Mouse (Mus musculus) MEL (cell line): ENCODE results near the gene Oxct1. TPM values are rescaled to one million over a fixed set of nuclear protein-coding genes. Genes with fewer than 3 reads are reported as not detected.

Experiments
- DNase-seq: peaks from one replicate; pipeline ENCODE4 v3.0.0; 2011; ENCODE audit warnings: low read depth, low spot score
- H3K27ac ChIP-seq: 2 replicates; pipeline ENCODE4 v1.5.1; 2012; ENCODE audit warnings: low read depth, mild to moderate bottlenecking, control low read depth, low read length, moderate library complexity; ENCODE audit not compliant: control insufficient read depth
- H3K27me3 ChIP-seq, 2 experiments: fragments of 150-350 bp in 1 of 2; sonication (generic) in 1 of 2; 2 replicates each; pipeline ENCODE4 v1.6.1; 2012; ENCODE audit warnings: low read length in 2 of 2, mild to moderate bottlenecking in 2 of 2, improper control_type of control experiment in 1 of 2, moderate library complexity in 1 of 2; ENCODE audit not compliant: insufficient read depth in 2 of 2, control insufficient read depth in 1 of 2
- H3K36me3 ChIP-seq, 2 experiments: 2 replicates each; pipeline ENCODE4 v1.6.1; 2012 to 2014; ENCODE audit warnings: low read length in 2 of 2, improper control_type of control experiment in 1 of 2, inconsistent platforms in 1 of 2, mild to moderate bottlenecking in 1 of 2; ENCODE audit not compliant: insufficient read depth in 2 of 2, control insufficient read depth in 1 of 2
- H3K4me1 ChIP-seq, 2 experiments: fragments of 150-350 bp in 1 of 2; sonication (generic) in 1 of 2; 2 replicates each; pipeline ENCODE4 v1.6.1; 2012; ENCODE audit warnings: low read length in 2 of 2, improper control_type of control experiment in 1 of 2, mild to moderate bottlenecking in 1 of 2; ENCODE audit not compliant: insufficient read depth in 2 of 2, control insufficient read depth in 1 of 2
- H3K4me3 ChIP-seq, 2 experiments: fragments of 150-350 bp in 1 of 2; sonication (generic) in 1 of 2; 2 replicates each; pipeline ENCODE4 v1.5.1; 2012; ENCODE audit warnings: low read depth in 2 of 2, low read length in 2 of 2, mild to moderate bottlenecking in 2 of 2, moderate library complexity in 2 of 2, control low read depth in 1 of 2, improper control_type of control experiment in 1 of 2; ENCODE audit not compliant: control insufficient read depth in 1 of 2, insufficient read depth in 1 of 2
- H3K79me2 ChIP-seq: 2 replicates; pipeline ENCODE4 v1.6.1; 2012; ENCODE audit warnings: mild to moderate bottlenecking, low read length, moderate library complexity; ENCODE audit not compliant: control insufficient read depth, poor library complexity, insufficient read depth
- H3K9ac ChIP-seq: 2 replicates; pipeline ENCODE4 v1.6.1; 2012; ENCODE audit warnings: low read depth, mild to moderate bottlenecking, control low read depth, low read length, moderate library complexity; ENCODE audit not compliant: control insufficient read depth, poor library complexity, severe bottlenecking
- H3K9me3 ChIP-seq: fragments of 150-350 bp; sonication (generic); replicated peaks from 2 replicates; pipeline ENCODE4 v1.6.1; 2012; ENCODE audit warnings: mild to moderate bottlenecking, low read length, improper control_type of control experiment, moderate library complexity; ENCODE audit not compliant: insufficient read depth
- BHLHE40 ChIP-seq: IDR thresholded peaks from 2 replicates; pipeline ENCODE4 v1.6.1; 2012; ENCODE audit warnings: low read depth, mild to moderate bottlenecking, inconsistent platforms, low read length, improper control_type of control experiment, borderline replicate concordance
- CHD2 ChIP-seq: IDR thresholded peaks from 2 replicates; pipeline ENCODE4 v1.6.1; 2011; ENCODE audit warnings: low read length, improper control_type of control experiment
- CTCF ChIP-seq, 3 experiments: IDR thresholded peaks in 2 of 3; conservative IDR thresholded peaks in 1 of 3; 2 replicates each; pipeline ENCODE4 v1.5.1; 2011 to 2012; ENCODE audit warnings: low read length in 3 of 3, low read depth in 2 of 3, mild to moderate bottlenecking in 2 of 3, improper control_type of control experiment in 1 of 3, inconsistent platforms in 1 of 3, mixed read lengths in 1 of 3, moderate library complexity in 1 of 3; ENCODE audit not compliant: control insufficient read depth in 1 of 3, insufficient read depth in 1 of 3, poor library complexity in 1 of 3, severe bottlenecking in 1 of 3
- EP300 ChIP-seq, 2 experiments: IDR thresholded peaks; 2 replicates each; pipeline ENCODE4 v1.6.1; 2011; ENCODE audit warnings: improper control_type of control experiment in 2 of 2, low read length in 2 of 2, low read depth in 1 of 2, mild to moderate bottlenecking in 1 of 2
- GATA1 ChIP-seq: IDR thresholded peaks from 2 replicates; pipeline ENCODE4 v1.6.1; 2011; ENCODE audit warnings: low read depth, low read length, improper control_type of control experiment
- JUND ChIP-seq: IDR thresholded peaks from 2 replicates; pipeline ENCODE4 v1.6.1; 2011; ENCODE audit warnings: low read depth, mild to moderate bottlenecking, improper control_type of control experiment, low read length
- MYC ChIP-seq: IDR thresholded peaks from 2 replicates; pipeline ENCODE4 v1.6.1; 2011; ENCODE audit warnings: low read depth, mild to moderate bottlenecking, low read length, improper control_type of control experiment, moderate library complexity
- POLR2A ChIP-seq, 2 experiments: IDR thresholded peaks; 2 replicates each; pipeline ENCODE4 v1.6.1; 2011 to 2012; ENCODE audit warnings: low read length in 2 of 2, mild to moderate bottlenecking in 2 of 2, control low read depth in 1 of 2, improper control_type of control experiment in 1 of 2, low read depth in 1 of 2, moderate library complexity in 1 of 2; ENCODE audit not compliant: control insufficient read depth in 1 of 2, insufficient read depth in 1 of 2, poor library complexity in 1 of 2
- POLR2AphosphoS5 ChIP-seq: IDR thresholded peaks from 2 replicates; pipeline ENCODE4 v1.6.1; 2012; ENCODE audit warnings: low read depth, borderline replicate concordance, mild to moderate bottlenecking, inconsistent platforms, low read length, moderate library complexity, mixed read lengths
- RAD21 ChIP-seq: IDR thresholded peaks from 2 replicates; pipeline ENCODE4 v1.6.1; 2011; ENCODE audit warnings: mild to moderate bottlenecking, low read depth, low read length, improper control_type of control experiment
- SMC3 ChIP-seq: IDR thresholded peaks from 2 replicates; pipeline ENCODE4 v1.6.1; 2011; ENCODE audit warnings: low read depth, low read length, improper control_type of control experiment
- TAL1 ChIP-seq: IDR thresholded peaks from 2 replicates; pipeline ENCODE4 v1.6.1; 2012; ENCODE audit warnings: mild to moderate bottlenecking, inconsistent platforms, low read length, moderate library complexity, mixed read lengths
- TCF12 ChIP-seq: IDR thresholded peaks from 2 replicates; pipeline ENCODE4 v1.6.1; 2014; ENCODE audit warnings: low read depth, mild to moderate bottlenecking, inconsistent platforms, low read length, improper control_type of control experiment, moderate library complexity
- UBTF ChIP-seq: IDR thresholded peaks from 2 replicates; pipeline ENCODE4 v1.6.1; 2012; ENCODE audit warnings: low read depth, mild to moderate bottlenecking, inconsistent platforms, low read length, improper control_type of control experiment, moderate library complexity, borderline replicate concordance; ENCODE audit not compliant: insufficient read depth
- USF1 ChIP-seq: IDR thresholded peaks from 2 replicates; pipeline ENCODE4 v1.6.1; 2014; ENCODE audit warnings: low read depth, mild to moderate bottlenecking, inconsistent platforms, low read length, improper control_type of control experiment, moderate library complexity
- ZMIZ1 ChIP-seq: IDR thresholded peaks from 2 replicates; pipeline ENCODE4 v1.6.1; 2012; ENCODE audit warnings: low read depth, mild to moderate bottlenecking, inconsistent platforms, low read length, improper control_type of control experiment, moderate library complexity
- polyA plus RNA-seq, 2 experiments: library from polyadenylated mRNA; stranded (reverse) in 1 of 2; unstranded in 1 of 2; fragments of >175 nt in 1 of 2; fragments of >200 nt in 1 of 2; gene quantifications; 2 replicates each; pipeline versions ENCODE4 v1.2.1 to v1.2.4; 2012; ENCODE audit warnings: low replicate concordance in 2 of 2, low read depth in 1 of 2; ENCODE audit not compliant: insufficient read length in 2 of 2, insufficient read depth in 1 of 2, missing spikeins in 1 of 2
- total RNA-seq: library from RNA; depleted of rRNA; stranded (reverse); fragments of 300-350 nt; gene quantifications from 2 replicates; pipeline ENCODE4 v1.2.3, GENCODE M21; 2012

The Oxct1 gene
- total and polyA plus RNA-seq, 3 experiments, result 112 to 168 TPM; not detected in 1

GRCm38 (mm10) chr15:4028960-4029359 lies 2.8 kb downstream of the Oxct1 start:
- Histone ChIP-seq H3K9me3 (no peaks in the 10 kb centered on the region), H3K27me3 (no peaks in the 10 kb centered on the region), H3K79me2 (peaks cover 31% of the 10 kb centered on the region), H3K9ac (no peak overlapping the region), H3K27ac (no peak overlapping the region), H3K36me3 (peaks cover 0 to 5% of the 10 kb centered on the region in 2 experiments), H3K4me3 (no peak overlapping the region), H3K4me1 (peaks cover 0 to 13% of the 10 kb centered on the region in 2 experiments; a peak in 2 of 4 replicates)
- DNase-seq, result no peak
- no peak for TF ChIP-seq RAD21
- TF ChIP-seq TCF12, result no peak
- no peak for TF ChIP-seq ZMIZ1

GRCm38 (mm10) chr15:4033168-4034004 lies 7.2 kb downstream of the Oxct1 start:
- H3K27me3 ChIP-seq, result no peaks in the 10 kb centered on the region
- no peaks in the 10 kb centered on the region for H3K9me3 ChIP-seq
- H3K9ac ChIP-seq, result no peak overlapping the region
- TF ChIP-seq SMC3 (no peak), CTCF (IDR thresholded peaks at IDR 0.05 in 2 of 3, conservative IDR thresholded peaks at IDR 0.05 in 1 of 3; ENCODE audit: control insufficient read depth in 1 of 3, insufficient read depth in 1 of 3, low read depth in 2 of 3, low read length in 3 of 3, poor library complexity in 1 of 3, severe bottlenecking in 1 of 3) (no peak), TAL1 (no peak), USF1 (no peak), UBTF (no peak), EP300 (IDR thresholded peaks at IDR 0.05; ENCODE audit: low read depth in 1 of 2, low read length in 2 of 2) (no peak), POLR2AphosphoS5 (no peak), RAD21 (no peak), GATA1 (no peak), POLR2A (IDR thresholded peaks at IDR 0.05; ENCODE audit: control insufficient read depth in 1 of 2, insufficient read depth in 1 of 2, low read depth in 1 of 2, low read length in 2 of 2, poor library complexity in 1 of 2) (no peak), CHD2 (no peak)
- TF ChIP-seq, all 39 proteins: peak for 0
- H3K36me3 ChIP-seq, result peaks cover 3 to 8% of the 10 kb centered on the region in 2 experiments
- peaks cover 0 to 5% of the 10 kb centered on the region in 2 experiments; a peak in 1 of 4 replicates for H3K4me1 ChIP-seq
- no peak for DNase-seq
- H3K79me2 ChIP-seq, result peaks cover 15% of the 10 kb centered on the region
- no peak overlapping the region for H3K27ac ChIP-seq
- no peak overlapping the region for H3K4me3 ChIP-seq

- H3K4me1 ChIP-seq, result no peaks in the 10 kb centered on the region
- H3K27ac ChIP-seq, result no peak overlapping the region
- no peaks in the 10 kb centered on the region for H3K79me2 ChIP-seq
- no peak overlapping the region for H3K4me3 ChIP-seq
- DNase-seq, result no peak
- no peaks in the 10 kb centered on the region for H3K27me3 ChIP-seq
- no peak overlapping the region for H3K9ac ChIP-seq
- peaks cover 0 to 10% of the 10 kb centered on the region in 2 experiments; a peak in 2 of 4 replicates for H3K36me3 ChIP-seq
- no peaks in the 10 kb centered on the region for H3K9me3 ChIP-seq
- TF ChIP-seq ZMIZ1 (no peak), POLR2AphosphoS5 (no peak), MYC (no peak), BHLHE40 (no peak), JUND (no peak), CHD2 (no peak), SMC3 (no peak)
These were observed 16.2 kb downstream of the Oxct1 start for GRCm38 (mm10) chr15:4042423-4042822.
